Mouse (Mus musculus) liver, embryonic 15.5 days (tissue): ENCODE measurements around the gene Gm49373. TPM values are rescaled to one million over a fixed set of nuclear protein-coding genes. Genes with fewer than 3 reads are reported as not detected.

Experiments
- ATAC-seq: fragments of 200-750 bp; cut with Nextera tagmentation; 2 replicates; pipeline ENCODE4 v1.8.0; 2017; ENCODE audit warnings: moderate number of reproducible peaks, mild to moderate bottlenecking, moderate library complexity; ENCODE audit not compliant: insufficient read depth
- H3K27ac ChIP-seq: fragments of 300-500 bp; sonication (generic); replicated peaks from 2 replicates; pipeline ENCODE4 v1.5.1; 2015; ENCODE audit warnings: mild to moderate bottlenecking, inconsistent platforms
- H3K27me3 ChIP-seq: fragments of 300-500 bp; sonication (generic); 2 replicates; pipeline ENCODE4 v1.6.1; 2015; ENCODE audit warnings: mild to moderate bottlenecking, inconsistent platforms
- H3K36me3 ChIP-seq: fragments of 300-500 bp; sonication (generic); replicated peaks from 2 replicates; pipeline ENCODE4 v1.6.1; 2015; ENCODE audit warnings: moderate library complexity, mild to moderate bottlenecking, inconsistent platforms
- H3K4me1 ChIP-seq: fragments of 300-500 bp; sonication (generic); replicated peaks from 2 replicates; pipeline ENCODE4 v1.6.1; 2015; ENCODE audit warnings: inconsistent platforms
- H3K4me2 ChIP-seq: fragments of 300-500 bp; sonication (generic); 2 replicates; pipeline ENCODE4 v1.6.1; 2015; ENCODE audit warnings: moderate library complexity, mild to moderate bottlenecking, inconsistent platforms
- H3K4me3 ChIP-seq: fragments of 300-500 bp; sonication (generic); replicated peaks from 2 replicates; pipeline ENCODE4 v1.5.1; 2015; ENCODE audit warnings: mild to moderate bottlenecking, inconsistent platforms
- H3K9ac ChIP-seq: fragments of 300-500 bp; sonication (generic); 2 replicates; pipeline ENCODE4 v1.6.1; 2015; ENCODE audit warnings: moderate library complexity, mild to moderate bottlenecking, inconsistent platforms
- H3K9me3 ChIP-seq: fragments of 300-500 bp; sonication (generic); replicated peaks from 2 replicates; pipeline ENCODE4 v1.6.1; 2016; ENCODE audit warnings: inconsistent platforms
- WGBS: fragments of 180-500 bp; shearing (Covaris S2); methylation state at CpG from one replicate; pipeline ENCODE4 v1.1.7; 2015; ENCODE audit warnings: mixed read lengths; ENCODE audit not compliant: insufficient replicate concordance; 5-methylcytosine and 5-hydroxymethylcytosine counted together
- polyA plus RNA-seq: library from polyadenylated mRNA; unstranded; fragments of >200 nt; fragmentation: Nextera tagmentation; extraction: Ambion mirVana; gene quantifications from 2 replicates; pipeline ENCODE4 v1.2.1, GENCODE M21; 2015

Gm49373 gene
- polyA plus RNA-seq, 1 experiment from 2014 or later, result 0.18 TPM

DNA sequence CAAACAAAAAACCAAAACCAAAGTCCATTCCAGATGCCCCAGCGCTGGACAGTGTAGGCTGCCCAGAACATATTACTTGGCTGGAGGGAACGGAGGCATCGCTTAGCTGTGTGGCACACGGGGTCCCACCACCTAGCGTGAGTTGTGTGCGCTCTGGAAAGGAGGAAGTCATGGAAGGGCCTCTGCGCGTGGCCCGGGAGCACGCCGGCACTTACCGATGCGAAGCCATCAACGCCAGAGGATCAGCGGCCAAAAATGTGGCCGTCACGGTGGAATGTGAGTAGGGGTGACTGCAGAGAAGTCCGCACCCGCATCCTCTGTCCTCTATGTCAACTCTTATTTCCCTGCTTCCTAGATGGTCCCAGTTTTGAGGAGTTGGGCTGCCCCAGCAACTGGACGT is 36.7 kb downstream of the Gm49373 start:
- Histone ChIP-seq H3K27me3 (peaks cover 89% of the 10 kb centered on the region), H3K27ac (no peak overlapping the region), H3K9me3 (no peaks in the 10 kb centered on the region), H3K4me2 (no peak overlapping the region), H3K9ac (no peak overlapping the region), H3K4me3 (no peak overlapping the region), H3K36me3 (no peaks in the 10 kb centered on the region; the same call in 1 of the 2 replicates), H3K4me1 (peaks cover 90% of the 10 kb centered on the region)
- no peak for ATAC-seq
- WGBS, result 9% methylated on average over 20 of the region's 20 CpGs

DNA sequence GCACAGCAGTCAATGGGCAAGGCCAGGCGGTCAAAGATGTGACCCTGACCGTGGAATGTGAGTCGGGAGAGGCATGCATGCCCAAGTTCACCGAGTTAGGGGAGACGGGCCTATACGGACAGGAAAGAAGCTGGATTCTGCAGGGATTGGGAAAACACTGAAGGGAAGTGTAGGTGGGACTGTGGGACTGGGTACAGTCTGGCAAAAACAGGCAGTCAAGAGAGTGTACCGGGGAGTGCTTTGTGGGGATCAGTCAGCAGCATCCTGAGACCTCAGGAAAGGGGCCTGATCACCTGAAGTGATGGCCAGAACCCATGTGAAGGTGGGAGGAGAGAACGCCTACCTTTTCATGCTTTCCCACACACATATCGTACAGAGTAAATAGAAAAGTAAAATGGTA is 37.3 kb downstream of the Gm49373 start:
- peaks cover 90% of the 10 kb centered on the region for H3K4me1 ChIP-seq
- WGBS, result 33% methylated on average over 9 of the region's 9 CpGs
- H3K36me3 ChIP-seq, result no peaks in the 10 kb centered on the region; the same call in 1 of the 2 replicates
- no peak overlapping the region for H3K27ac ChIP-seq
- H3K27me3 ChIP-seq, result peaks cover 89% of the 10 kb centered on the region
- no peaks in the 10 kb centered on the region for H3K9me3 ChIP-seq
- H3K4me2 ChIP-seq, result no peak overlapping the region
- no peak overlapping the region for H3K4me3 ChIP-seq
- H3K9ac ChIP-seq, result no peak overlapping the region
- no peak for ATAC-seq

DNA sequence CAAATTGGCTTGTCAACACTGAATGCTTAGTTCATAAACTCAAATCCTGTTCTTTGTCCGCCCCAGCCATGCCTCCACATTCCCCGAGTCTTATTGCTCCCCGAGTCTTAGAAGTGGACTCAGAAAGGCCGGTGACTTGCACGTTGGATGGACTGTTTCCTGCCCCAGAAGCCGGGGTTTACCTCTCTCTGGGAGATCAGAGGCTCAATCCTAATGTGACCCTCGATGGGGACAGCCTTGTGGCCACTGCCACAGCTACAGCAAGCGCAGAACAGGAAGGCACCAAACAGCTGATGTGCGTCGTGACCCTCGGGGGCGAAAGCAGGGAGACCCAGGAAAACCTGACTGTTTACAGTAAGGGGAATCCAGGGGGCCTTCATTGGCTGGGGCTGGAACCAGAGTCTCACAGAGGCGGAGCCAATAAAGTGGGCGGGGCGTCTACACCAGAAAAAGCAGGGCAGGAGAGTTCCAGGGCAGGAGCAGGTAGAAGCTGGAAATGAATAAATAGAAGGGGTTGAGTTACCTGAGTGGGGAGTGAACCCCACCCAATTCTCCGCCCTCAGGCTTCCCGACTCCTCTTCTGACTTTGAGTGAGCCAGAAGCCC is 38.3 kb downstream of the Gm49373 start:
- Histone ChIP-seq H3K27ac (no peak overlapping the region), H3K4me1 (peaks cover 90% of the 10 kb centered on the region), H3K36me3 (no peaks in the 10 kb centered on the region; the same call in 1 of the 2 replicates), H3K9me3 (no peaks in the 10 kb centered on the region), H3K4me2 (no peak overlapping the region), H3K4me3 (peak overlapping the region; percentile 3; the same call in 1 of the 2 replicates), H3K9ac (no peak overlapping the region), H3K27me3 (peaks cover 81% of the 10 kb centered on the region)
- WGBS, result 4% methylated on average over 17 of the region's 17 CpGs
- ATAC-seq, result no peak

DNA sequence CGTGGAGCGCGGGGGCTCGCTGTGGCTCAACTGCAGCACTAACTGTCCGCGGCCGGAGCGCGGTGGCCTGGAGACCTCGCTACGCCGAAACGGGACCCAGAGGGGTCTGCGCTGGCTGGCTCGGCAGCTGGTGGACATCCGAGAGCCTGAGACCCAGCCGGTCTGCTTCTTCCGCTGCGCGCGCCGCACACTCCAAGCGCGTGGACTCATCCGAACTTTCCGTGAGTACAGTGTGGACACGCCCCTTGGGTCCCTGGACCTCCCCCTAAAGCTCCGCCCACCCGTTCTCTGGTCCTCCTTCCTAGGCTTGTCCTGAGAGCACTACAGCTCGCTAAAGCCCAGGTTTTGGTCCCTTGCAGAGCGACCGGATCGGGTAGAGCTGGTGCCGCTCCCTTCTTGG is 39.8 kb downstream of the Gm49373 start:
- H3K9ac ChIP-seq, result peak overlapping the region; percentile 86
- under 1% methylated on average over 34 of the region's 34 CpGs for WGBS
- no peaks in the 10 kb centered on the region; the same call in 1 of the 2 replicates for H3K36me3 ChIP-seq
- ATAC-seq, result peak; percentile 20; the same call in 1 of the 2 replicates
- peak overlapping the region; percentile 77 for H3K4me3 ChIP-seq
- H3K27me3 ChIP-seq, result peaks cover 67% of the 10 kb centered on the region
- no peaks in the 10 kb centered on the region for H3K9me3 ChIP-seq
- H3K27ac ChIP-seq, result no peak overlapping the region
- peak overlapping the region; percentile 100 for H3K4me2 ChIP-seq
- H3K4me1 ChIP-seq, result peaks cover 93% of the 10 kb centered on the region

DNA sequence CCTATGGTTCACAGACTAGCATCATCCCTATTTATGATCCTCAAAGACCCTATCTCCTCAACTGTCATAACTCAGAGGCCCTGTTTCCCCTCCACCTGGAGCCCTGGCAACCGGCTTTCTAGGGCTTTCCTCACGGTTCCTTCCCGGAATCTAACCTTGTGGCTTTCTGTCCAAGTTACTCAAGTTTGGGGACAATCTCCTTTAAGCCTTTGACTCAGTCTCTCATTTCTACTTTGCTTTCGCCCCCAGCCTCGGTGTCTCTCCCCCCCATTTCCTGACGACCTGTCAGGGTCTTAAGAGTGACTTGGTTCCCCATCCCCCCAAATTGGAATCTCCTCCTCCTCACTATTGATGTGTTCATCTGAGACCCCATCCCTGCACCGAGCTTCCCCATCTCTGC is 40.4 kb downstream of the Gm49373 start:
- Histone ChIP-seq H3K27me3 (peaks cover 60% of the 10 kb centered on the region), H3K4me2 (peak overlapping the region; percentile 100), H3K4me1 (peaks cover 95% of the 10 kb centered on the region), H3K9me3 (no peaks in the 10 kb centered on the region), H3K4me3 (peak overlapping the region; percentile 77), H3K27ac (no peak overlapping the region), H3K9ac (peak overlapping the region; percentile 86; the same call in 1 of the 2 replicates), H3K36me3 (no peaks in the 10 kb centered on the region; the same call in 1 of the 2 replicates)
- 3% methylated on average over 7 of the region's 7 CpGs for WGBS
- ATAC-seq, result no peak

DNA sequence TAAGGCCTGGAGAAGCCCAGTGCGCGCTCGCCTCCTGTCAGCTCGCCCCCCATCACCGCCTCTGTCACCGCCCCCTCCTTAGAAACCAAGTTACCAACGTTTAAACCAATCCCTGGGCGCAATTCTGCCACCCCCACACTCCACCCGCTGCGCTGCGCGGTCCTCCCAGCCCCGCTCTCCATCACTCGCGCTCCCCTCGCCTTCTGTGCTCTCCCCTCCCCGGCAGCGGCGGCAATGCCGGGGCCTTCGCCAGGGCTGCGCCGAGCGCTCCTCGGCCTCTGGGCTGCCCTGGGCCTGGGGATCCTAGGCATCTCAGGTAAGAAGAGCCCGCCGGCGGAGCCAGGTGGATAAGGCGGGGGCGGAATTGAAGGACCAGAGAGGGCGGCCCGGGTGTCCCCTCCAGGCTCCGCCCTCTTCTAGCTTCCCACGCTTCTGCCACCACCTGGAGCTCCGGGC is 41.0 kb downstream of the Gm49373 start, which contains the start of gene Icam5:
Gene Icam5 (plus strand): TSS at position 178 of the 456 bp plus-strand sequence.
- Histone ChIP-seq H3K4me1 (peaks cover 95% of the 10 kb centered on the region), H3K4me3 (peak within 1 kb of the TSS; percentile 77), H3K36me3 (peaks cover 4% of the 10 kb centered on the region), H3K27me3 (peaks cover 54% of the 10 kb centered on the region), H3K27ac (peak within 1 kb of the TSS; percentile 99), H3K9me3 (no peaks in the 10 kb centered on the region), H3K4me2 (peak within 1 kb of the TSS; percentile 100), H3K9ac (peak within 1 kb of the TSS; percentile 86)
- whole genome bisulfite sequencing, result under 1% methylated on average over 35 of the region's 35 CpGs
- no peak for ATAC-seq

DNA sequence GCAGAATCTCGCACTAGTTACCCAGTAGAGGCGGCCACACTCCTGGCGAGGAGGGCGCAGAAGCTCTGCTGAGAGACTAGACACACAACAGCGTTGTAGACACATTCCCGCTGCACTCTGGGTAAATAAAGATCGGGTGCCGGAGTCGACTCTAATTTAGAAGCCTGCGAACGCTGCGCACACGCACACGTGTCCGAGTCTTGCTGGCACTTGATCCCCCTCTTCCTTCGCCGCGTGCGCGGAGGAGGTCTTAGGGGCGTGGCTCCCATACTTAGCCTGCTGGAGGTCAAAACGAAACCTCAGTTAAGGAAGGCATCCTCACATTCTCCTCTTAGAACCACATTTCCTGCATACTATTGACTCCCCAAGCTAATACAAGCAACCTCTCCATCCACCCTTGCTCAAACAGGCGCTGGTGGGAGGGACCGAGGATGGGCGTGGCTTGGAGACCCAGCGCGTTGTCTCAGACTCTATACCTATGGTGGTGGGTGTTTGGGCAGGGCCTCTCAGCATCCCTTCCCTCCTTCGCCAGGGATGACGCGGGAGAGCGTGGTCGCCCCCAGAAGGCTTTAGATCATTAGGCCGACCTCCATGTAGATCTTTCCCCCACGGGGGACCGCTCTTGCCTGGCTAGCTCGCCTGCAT is 41.5 kb downstream of the Gm49373 start:
- H3K36me3 ChIP-seq, result peaks cover 8% of the 10 kb centered on the region
- peaks cover 95% of the 10 kb centered on the region for H3K4me1 ChIP-seq
- peak overlapping the region; percentile 99 for H3K27ac ChIP-seq
- H3K4me3 ChIP-seq, result peak overlapping the region; percentile 77
- no peaks in the 10 kb centered on the region for H3K9me3 ChIP-seq
- H3K27me3 ChIP-seq, result peaks cover 49% of the 10 kb centered on the region
- H3K4me2 ChIP-seq, result peak overlapping the region; percentile 100
- no peak for ATAC-seq
- peak overlapping the region; percentile 86 for H3K9ac ChIP-seq
- under 1% methylated on average over 36 of the region's 36 CpGs for WGBS

DNA sequence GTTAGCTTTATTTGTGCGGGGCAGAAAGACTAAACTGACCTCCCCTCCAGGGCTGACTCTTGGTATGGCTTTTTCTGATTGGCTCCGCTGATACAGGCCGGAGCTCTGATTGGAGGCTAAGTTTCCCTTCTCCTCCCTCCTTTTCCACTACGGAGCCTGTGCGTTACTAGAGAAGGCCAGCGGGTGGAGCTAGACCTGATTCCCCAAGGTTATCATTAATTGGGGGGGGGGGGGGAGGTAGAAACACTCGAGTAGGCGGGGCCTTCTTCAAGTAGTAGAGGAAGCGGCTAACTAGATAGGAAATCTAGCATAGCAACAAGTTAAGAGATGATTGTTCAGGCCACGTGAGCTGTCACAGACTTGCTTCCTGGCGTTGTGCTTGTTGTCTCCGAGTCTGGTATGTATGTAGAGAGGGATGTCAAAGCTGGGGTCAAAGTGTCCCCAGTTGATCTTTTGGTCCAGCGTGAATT is 42.1 kb downstream of the Gm49373 start:
- Histone ChIP-seq H3K27me3 (peaks cover 43% of the 10 kb centered on the region), H3K36me3 (peaks cover 11% of the 10 kb centered on the region), H3K27ac (peak overlapping the region; percentile 99), H3K4me1 (peaks cover 93% of the 10 kb centered on the region), H3K9ac (peak overlapping the region; percentile 86), H3K4me2 (peak overlapping the region; percentile 100), H3K4me3 (peak overlapping the region; percentile 77), H3K9me3 (no peaks in the 10 kb centered on the region)
- ATAC-seq, result peak; percentile 63
- under 1% methylated on average over 13 of the region's 13 CpGs for WGBS

DNA sequence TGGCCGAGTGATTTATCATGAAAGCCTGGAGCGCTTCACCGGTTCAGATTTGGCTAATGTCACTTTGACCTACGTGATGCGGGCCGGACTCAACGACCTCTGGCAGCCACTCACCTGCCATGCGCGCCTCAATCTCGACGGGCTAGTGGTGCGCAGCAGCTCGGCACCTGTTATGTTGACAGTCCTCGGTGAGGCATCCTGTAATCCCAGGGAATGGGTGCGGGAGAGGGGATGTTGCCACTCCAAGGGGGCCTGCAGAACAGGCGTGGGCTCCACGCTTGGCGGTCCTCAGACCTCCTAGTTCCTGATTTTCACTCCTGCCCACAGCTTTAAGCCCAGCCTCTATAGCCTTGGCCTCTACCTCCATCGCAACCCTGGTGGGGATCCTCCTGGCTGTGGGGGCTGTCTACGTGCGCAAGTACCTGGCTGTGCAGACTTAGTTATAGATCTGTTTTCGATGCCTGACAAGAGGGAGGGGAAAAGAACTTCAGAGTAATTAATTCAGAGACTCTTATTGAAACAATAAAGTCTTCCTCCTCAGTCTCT is 42.8 kb downstream of the Gm49373 start:
- Histone ChIP-seq H3K9ac (peak overlapping the region; percentile 86), H3K27ac (peak overlapping the region; percentile 99), H3K27me3 (peaks cover 36% of the 10 kb centered on the region), H3K4me3 (peak overlapping the region; percentile 77), H3K4me1 (peaks cover 91% of the 10 kb centered on the region), H3K4me2 (peak overlapping the region; percentile 100), H3K36me3 (peaks cover 11% of the 10 kb centered on the region), H3K9me3 (no peaks in the 10 kb centered on the region)
- ATAC-seq, result 0 out of 2 replicates have a peak, but pooled peaks have one; percentile 6
- WGBS, result 6% methylated on average over 22 of the region's 22 CpGs

DNA sequence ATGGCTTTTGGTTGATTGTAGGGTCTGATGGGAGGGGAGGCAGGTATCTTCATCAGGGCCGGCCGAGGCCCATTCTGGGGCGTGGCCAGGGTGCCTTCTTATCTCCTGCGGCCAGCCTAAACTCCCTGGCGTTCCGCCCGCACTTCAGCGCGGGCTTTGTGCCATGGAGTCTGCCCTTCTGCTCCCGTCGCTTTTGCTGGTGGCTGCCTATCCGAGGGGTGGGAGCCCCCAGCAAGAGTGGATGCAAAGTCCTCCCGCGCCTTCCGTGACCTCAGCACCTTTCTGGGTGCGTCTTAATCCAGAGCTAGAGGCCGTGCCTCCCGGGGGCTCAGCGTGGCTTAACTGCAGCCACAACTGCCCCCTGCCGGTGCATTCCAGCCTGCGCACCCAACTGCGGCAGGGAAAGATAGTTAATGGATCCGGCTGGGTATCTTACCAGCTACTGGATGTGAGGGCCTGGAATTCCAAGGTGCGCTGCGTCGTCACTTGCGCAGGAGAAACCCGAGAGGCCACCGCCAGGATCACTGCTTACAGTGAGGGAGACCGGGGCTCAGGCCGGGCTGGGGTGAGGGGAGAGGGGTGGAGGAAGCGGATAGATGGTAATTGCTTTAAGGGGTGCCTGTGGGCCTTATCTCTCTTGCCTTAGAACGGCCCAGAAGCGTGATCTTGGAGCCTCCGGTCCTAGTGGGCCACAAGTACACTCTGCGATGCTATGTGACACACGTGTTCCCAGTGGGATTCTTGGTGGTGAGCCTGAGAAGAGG is 43.4 kb downstream of the Gm49373 start, which contains the start of gene Icam4:
Gene Icam4 (plus strand): TSS at position 83 of the 764 bp plus-strand sequence.
- Histone ChIP-seq H3K27me3 (peaks cover 30% of the 10 kb centered on the region), H3K4me2 (peak within 1 kb of the TSS; percentile 100), H3K36me3 (peaks cover 11% of the 10 kb centered on the region), H3K9me3 (no peaks in the 10 kb centered on the region), H3K27ac (peak within 1 kb of the TSS; percentile 99), H3K9ac (peak within 1 kb of the TSS; percentile 86), H3K4me3 (peak within 1 kb of the TSS; percentile 77), H3K4me1 (peaks cover 85% of the 10 kb centered on the region)
- 2% methylated on average over 37 of the region's 37 CpGs for WGBS
- peak; percentile 82 for ATAC-seq
